Mouse (Mus musculus) CD4-positive helper T cell, adult 2 months (primary cell): ENCODE measurements around the gene Tma7.
A peak's percentile ranks its signal among the peaks of the same experiment; 100 is the strongest.

Source experiments
- DNase-seq: peaks from one replicate; pipeline ENCODE4 v3.0.0-alpha.2; 2012; ENCODE audit warnings: low read depth, missing footprints, low spot score

Gene Tma7

GRCm38 (mm10) chr9:109082124-109082800 is at the start of gene Tma7, which contains the start of gene Ccdc51:
Gene Tma7, minus strand, starts transcription at chr9:109082587.
Gene Ccdc51, plus strand, starts transcription at chr9:109082493.
- peak; percentile 91 for DNase-seq

- DNase-seq = no peak
Measured at GRCm38 (mm10) chr9:109130076-109130475, 47.7 kb upstream of the Tma7 start.

GRCm38 (mm10) chr9:109128211-109128610 is 45.8 kb upstream of the Tma7 start:
- DNase-seq = no peak

- no peak for DNase-seq
Measured at GRCm38 (mm10) chr9:109127076-109127475, 44.7 kb upstream of the Tma7 start.

GRCm38 (mm10) chr9:109125481-109125880 is 43.1 kb upstream of the Tma7 start:
- no peak for DNase-seq

GRCm38 (mm10) chr9:109125043-109125442 is 42.7 kb upstream of the Tma7 start:
- DNase-seq = no peak

GRCm38 (mm10) chr9:109124164-109124563 is 41.8 kb upstream of the Tma7 start:
- DNase-seq = no peak

DNA sequence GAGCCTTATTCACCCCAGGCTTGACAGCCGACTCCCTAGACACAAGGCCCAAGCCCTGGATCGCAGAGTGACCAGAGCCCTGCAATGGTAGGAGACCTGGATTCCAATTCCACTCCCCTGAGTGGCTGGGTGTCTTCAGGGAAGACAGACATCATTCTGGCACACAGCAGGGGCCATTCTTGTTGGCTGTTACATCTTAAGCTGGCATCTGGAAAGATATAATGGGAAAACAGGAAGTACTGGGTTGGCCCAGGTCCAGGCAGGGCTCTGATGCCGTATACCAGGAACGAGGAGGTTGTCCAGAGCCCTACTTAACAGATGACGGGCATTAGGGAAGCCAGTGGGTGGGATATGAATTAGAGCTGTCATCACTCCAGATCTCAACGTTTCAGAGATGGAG is 40.9 kb upstream of the Tma7 start:
- no peak for DNase-seq

GRCm38 (mm10) chr9:109122553-109123085 is 40.2 kb upstream of the Tma7 start:
- DNase-seq = peak; percentile 65

- DNase-seq = no peak
Measured at GRCm38 (mm10) chr9:109120956-109121355, 38.6 kb upstream of the Tma7 start.

DNA sequence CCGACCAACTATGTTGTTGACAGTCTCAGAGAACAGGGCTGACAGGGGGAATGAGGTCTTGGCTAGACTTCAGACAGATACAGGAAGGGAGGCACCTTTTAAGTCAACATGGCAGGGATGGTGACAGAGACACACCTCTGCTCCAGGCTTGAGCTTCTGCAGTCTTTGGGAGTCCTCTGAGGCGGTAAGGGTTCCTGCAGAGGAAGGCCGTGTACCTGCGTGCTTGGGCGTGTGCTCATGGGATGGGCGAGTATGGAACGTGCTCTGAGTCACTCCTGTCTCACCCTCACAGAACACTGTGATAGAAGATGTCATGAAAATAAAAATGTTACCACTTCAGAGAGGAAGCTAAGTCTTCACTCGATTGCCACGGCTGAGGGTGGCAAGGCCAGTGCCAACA is 37.2 kb upstream of the Tma7 start:
- no peak for DNase-seq

GRCm38 (mm10) chr9:109118106-109118505 is 35.7 kb upstream of the Tma7 start:
- DNase-seq = no peak

GRCm38 (mm10) chr9:109116205-109116604 is 33.8 kb upstream of the Tma7 start:
- no peak for DNase-seq

GRCm38 (mm10) chr9:109114871-109115270 is 32.5 kb upstream of the Tma7 start:
- DNase-seq = no peak

GRCm38 (mm10) chr9:109114276-109114675 is 31.9 kb upstream of the Tma7 start:
- DNase-seq = no peak

DNA sequence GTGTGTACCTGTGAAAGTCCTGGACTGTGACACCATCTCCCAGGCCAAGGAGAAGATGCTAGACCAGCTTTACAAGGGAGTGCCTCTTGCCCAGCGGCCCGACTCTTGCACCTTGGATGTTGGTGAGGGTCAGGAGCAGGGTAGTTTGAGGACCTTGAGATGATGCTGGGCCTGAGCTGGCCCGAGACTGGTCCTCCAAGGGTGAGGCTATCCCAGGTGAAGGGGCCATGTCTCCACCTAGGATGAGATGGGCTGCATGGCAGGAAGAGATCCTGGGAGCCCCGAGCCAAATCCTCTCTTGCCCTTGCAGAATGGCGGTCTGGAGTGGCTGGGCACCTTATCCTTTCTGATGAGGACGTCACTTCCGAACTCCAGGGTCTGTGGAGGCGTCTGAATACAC is 30.9 kb upstream of the Tma7 start:
- DNase-seq = no peak

DNA sequence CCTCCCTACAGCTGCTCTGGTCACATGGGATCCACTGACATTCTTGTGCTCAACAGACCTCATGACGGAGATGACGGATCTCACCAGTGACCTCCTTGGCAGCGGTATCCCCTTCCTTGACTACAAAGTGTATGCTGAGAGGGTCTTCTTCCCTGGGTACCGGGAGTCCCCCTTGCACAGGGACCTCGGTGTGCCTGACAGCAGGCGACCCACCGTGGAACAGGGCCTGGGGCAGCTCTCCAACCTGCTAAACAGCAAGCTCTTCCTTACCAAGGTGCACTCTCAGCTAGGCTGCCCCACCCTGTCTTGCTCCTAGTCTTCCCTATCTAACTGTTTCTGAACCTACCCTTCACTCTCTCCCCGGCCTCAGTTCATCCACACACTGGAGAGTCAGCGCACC is 29.2 kb upstream of the Tma7 start:
- DNase-seq = no peak

DNA sequence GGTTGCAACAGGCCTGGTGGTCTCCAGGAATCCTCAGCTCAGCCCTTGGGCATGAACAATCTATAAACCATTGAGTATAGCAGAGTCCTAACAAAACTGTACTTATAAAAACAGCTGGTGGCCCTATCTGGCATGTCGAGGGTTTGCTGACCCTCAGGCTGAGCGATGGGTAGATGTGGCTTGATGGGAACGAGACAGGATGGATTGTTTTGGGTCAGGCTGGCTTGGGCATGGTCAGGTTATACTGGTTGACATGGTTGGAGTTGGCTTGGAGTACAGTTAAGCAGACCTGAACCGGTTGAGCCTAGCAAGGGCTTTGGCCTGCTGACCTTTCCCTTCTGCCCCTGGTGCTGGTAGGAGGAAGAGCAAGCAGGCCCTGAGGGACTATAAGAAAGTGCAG is 28.7 kb upstream of the Tma7 start:
- no peak for DNase-seq

- DNase-seq = no peak
Measured at GRCm38 (mm10) chr9:109110240-109110639, 27.9 kb upstream of the Tma7 start.

GRCm38 (mm10) chr9:109107341-109107740 is 25.0 kb upstream of the Tma7 start:
- DNase-seq = no peak

DNA sequence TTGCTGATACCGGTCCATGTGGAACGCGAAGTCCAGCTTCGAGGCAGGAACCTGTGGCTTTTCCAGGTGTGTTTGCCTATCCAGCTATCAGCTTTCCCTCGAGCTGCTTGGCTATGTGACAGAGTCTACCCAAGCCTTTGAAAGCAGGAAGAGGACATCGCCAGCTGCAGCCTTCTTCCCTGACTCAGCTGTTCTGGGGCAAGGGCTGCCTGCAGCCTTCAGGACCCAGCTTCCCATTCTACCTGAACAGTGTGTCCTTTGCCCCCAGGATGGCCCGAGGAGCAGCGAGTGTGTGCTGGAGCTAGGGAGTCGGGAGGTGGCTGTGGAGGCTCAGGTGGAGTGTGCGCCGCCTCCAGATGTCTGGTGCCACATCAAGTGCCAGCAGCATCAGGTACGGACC is 23.3 kb upstream of the Tma7 start:
- DNase-seq = no peak

- DNase-seq = no peak
Measured at GRCm38 (mm10) chr9:109105011-109105410, 22.6 kb upstream of the Tma7 start.

DNA sequence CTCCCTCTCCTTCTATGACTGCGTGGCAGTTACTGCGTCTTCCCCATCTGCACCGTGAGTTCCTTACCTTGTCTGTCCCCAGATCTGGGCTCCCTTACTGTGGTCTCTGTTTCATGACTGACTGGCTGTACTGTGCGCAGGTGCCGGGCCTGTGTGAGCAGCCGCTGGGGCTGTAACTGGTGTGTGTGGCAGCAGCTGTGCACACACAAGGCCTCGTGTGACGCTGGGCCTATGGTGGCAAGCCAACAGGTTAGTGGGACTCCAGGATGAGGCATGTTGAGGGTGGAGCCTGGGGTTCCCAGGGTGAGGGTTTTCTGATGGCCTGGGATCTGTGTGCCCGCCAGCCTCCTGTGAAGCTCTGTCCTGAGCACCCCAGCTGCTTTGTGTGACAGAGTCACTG is 21.7 kb upstream of the Tma7 start:
- DNase-seq = no peak

DNA sequence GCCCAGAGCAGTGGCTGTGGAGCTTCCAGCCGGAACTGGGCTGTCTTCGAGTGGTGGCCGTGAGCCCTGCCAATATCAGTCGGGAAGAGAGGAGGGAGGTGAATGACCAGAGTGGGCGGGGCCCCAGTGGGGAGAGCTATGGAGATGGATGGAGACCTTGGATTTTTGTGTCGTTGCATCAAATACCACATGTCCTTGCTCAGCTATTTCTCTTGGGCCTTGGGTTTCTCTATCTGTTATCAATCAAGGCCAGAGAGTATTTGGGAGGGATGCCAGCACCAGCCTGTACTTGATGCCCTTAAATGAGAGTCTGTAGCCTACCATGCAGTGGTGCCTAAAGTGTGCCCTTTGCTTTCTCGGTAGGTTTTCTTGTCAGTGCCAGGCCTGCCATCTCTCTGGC is 20.9 kb upstream of the Tma7 start:
- no peak for DNase-seq
